Mouse (Mus musculus): ENCODE measurements around the gene Npdc1. TPM values are rescaled to one million over a fixed set of nuclear protein-coding genes. Genes with fewer than 3 reads are reported as not detected.

Npdc1 gene
- polyA plus RNA-seq, 1 experiment, result 79.9 TPM

DNA sequence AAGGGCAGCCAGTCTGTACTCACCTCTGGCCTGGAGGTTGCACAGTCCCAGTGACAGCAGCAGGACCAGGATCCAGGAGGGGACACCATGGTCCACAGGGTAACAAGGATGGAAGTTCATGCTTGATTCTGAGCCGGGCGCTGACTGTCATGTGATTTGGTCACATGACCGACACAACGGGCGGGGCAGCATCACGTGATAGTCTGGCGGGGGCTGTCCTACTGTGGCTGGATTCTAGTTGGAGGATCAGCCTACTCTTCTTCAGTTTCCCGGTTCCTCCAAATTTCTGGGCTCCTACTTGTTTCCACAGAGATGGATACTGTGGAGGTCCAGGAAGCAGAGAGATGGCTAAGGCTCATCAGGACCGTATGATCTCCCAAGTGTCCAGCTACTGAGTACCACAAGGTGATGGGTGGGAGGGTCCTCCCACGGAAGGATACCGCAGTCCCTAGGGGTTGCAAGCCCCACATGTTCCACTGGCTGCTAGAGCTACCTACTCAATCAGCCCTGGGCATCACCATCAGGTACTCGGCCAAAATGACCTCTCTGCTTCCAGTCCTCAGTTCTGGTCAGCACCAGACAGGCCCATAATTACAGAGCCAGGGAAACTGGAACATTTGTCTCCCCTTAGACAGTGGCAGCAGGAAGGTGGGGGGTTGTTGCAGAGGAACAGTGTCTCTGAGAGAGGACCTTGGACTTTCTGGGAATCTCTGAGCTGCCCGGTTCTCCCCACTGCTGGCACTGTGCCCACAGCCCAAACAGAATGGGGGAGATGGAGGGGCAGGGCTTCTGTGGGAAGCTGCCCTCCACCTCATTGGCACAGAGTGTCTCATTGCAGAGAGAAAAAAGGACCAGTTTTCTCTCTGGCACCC lies 42.7 kb upstream of the Npdc1 start, which contains the start of gene Dpp7:
Gene Dpp7, minus strand, starts transcription at position 152 of the 872 bp plus-strand sequence.
- H3K79me2 ChIP-seq (ENCODE audit: control insufficient read depth, insufficient read depth), result peaks cover 20% of the 10 kb centered on the region
- TF ChIP-seq MYOG (IDR thresholded peaks at IDR 0.05; ENCODE audit: control insufficient read depth, extremely low read depth, insufficient read length) (no peak), CEBPB (IDR thresholded peaks at IDR 0.05; ENCODE audit: low read depth) (no peak), CTCF (IDR thresholded peaks at IDR 0.05; ENCODE audit: control insufficient read depth, insufficient read depth, insufficient read length) (no peak), MYOD1 (IDR thresholded peaks at IDR 0.05; ENCODE audit: control insufficient read depth, insufficient read length, low read depth) (no peak), MAX (IDR thresholded peaks at IDR 0.05) (peak; percentile 69), FOSL1 (IDR thresholded peaks at IDR 0.05; ENCODE audit: insufficient read depth, low read length, poor library complexity, severe bottlenecking) (no peak), USF1 (IDR thresholded peaks at IDR 0.05; ENCODE audit: low read depth) (peak; percentile 100)
- peaks cover 2% of the 10 kb centered on the region for H3K79me3 ChIP-seq (ENCODE audit: low read depth)
- H3K4me3 ChIP-seq (ENCODE audit: insufficient read depth, poor library complexity, severe bottlenecking), result peak within 1 kb of the TSS; percentile 44
- H3ac ChIP-seq (ENCODE audit: control insufficient read depth, insufficient read length, low read depth), result peak within 1 kb of the TSS; percentile 82
- H3K27me3 ChIP-seq (ENCODE audit: control insufficient read depth, insufficient read depth, insufficient read length), result no peaks in the 10 kb centered on the region
- H3K36me3 ChIP-seq (ENCODE audit: control insufficient read depth, insufficient read depth), result peaks cover 49% of the 10 kb centered on the region

DNA sequence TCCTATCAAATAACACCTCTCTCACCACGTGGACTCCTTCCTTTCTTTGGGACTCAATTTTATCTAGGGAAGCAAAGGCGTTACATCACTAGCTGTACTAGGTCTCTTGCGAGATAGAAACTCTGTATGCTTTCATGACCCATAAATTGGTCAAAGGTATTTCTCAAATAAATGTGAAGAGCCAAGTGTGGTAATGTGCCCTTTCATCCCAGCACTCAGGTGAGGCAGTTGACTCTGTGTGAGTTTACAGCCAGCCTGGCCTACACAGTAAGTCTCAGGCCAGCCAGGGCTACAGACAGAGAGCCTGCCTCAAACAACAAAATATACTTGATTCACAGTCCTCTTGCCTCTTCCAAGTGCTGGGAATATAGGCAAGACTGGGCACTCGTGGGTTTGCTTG lies 39.3 kb upstream of the Npdc1 start:
- Histone ChIP-seq H3K27me3 (ENCODE audit: control insufficient read depth, insufficient read depth, insufficient read length) (no peaks in the 10 kb centered on the region), H3K4me3 (ENCODE audit: insufficient read depth, poor library complexity, severe bottlenecking) (no peak overlapping the region)

DNA sequence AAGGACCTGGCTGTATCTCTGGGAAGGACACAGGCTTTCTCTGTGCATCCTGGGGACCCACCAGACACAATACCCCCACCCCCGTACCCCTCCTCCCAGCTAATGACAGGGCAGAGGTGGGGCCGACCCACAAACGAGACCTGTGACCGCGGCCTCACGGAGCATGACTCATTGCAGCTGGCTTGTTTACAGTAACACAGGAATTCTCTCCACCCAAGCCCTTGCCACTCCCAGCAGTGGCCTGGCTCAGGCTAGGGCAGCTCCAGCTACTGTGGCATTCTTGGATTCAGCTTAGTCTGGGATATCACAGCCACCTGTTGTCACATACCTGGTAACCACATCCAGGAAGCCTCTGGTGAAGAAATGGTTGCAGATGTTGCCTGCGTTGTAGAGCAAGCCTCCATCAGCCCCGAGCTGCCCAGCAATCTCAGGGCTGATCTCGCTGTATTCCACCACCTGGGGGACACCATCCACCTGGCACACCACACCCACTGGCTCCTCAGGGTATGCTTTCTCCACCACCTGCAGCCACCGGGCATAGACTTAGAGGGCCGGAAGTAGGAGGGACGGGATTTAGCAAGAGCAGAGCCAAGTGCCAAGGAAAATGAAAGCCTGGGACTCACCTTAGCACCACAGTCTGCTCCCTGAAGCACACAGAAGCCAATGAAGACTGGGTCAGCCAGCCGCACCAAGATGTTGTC lies 35.5 kb upstream of the Npdc1 start:
- H3K4me3 ChIP-seq (ENCODE audit: insufficient read depth, poor library complexity, severe bottlenecking), result no peak overlapping the region
- peaks cover 16% of the 10 kb centered on the region for H3K79me2 ChIP-seq (ENCODE audit: control insufficient read depth, insufficient read depth)
- H3ac ChIP-seq (ENCODE audit: control insufficient read depth, insufficient read length, low read depth), result no peak overlapping the region
- TF ChIP-seq FOSL1 (IDR thresholded peaks at IDR 0.05; ENCODE audit: insufficient read depth, low read length, poor library complexity, severe bottlenecking) (no peak), MYOD1 (IDR thresholded peaks at IDR 0.05; ENCODE audit: control insufficient read depth, insufficient read length, low read depth) (peak; percentile 46), MAX (IDR thresholded peaks at IDR 0.05) (no peak), MYOG (IDR thresholded peaks at IDR 0.05; ENCODE audit: control insufficient read depth, extremely low read depth, insufficient read length) (no peak), CEBPB (IDR thresholded peaks at IDR 0.05; ENCODE audit: low read depth) (no peak), CTCF (IDR thresholded peaks at IDR 0.05; ENCODE audit: control insufficient read depth, insufficient read depth, insufficient read length) (no peak), USF1 (IDR thresholded peaks at IDR 0.05; ENCODE audit: low read depth) (no peak)
- peaks cover 39% of the 10 kb centered on the region for H3K36me3 ChIP-seq (ENCODE audit: control insufficient read depth, insufficient read depth)
- H3K27me3 ChIP-seq (ENCODE audit: control insufficient read depth, insufficient read depth, insufficient read length), result no peaks in the 10 kb centered on the region
- no peaks in the 10 kb centered on the region for H3K79me3 ChIP-seq (ENCODE audit: low read depth)

More for the DNA sequence above, 39.3 kb upstream of the Npdc1 start:
- no peak for TF ChIP-seq USF1 (IDR thresholded peaks at IDR 0.05; ENCODE audit: low read depth)
- TF ChIP-seq MYOG (IDR thresholded peaks at IDR 0.05; ENCODE audit: control insufficient read depth, extremely low read depth, insufficient read length), result no peak
- no peak for TF ChIP-seq CTCF (IDR thresholded peaks at IDR 0.05; ENCODE audit: control insufficient read depth, insufficient read depth, insufficient read length)
- no peak for TF ChIP-seq FOSL1 (IDR thresholded peaks at IDR 0.05; ENCODE audit: insufficient read depth, low read length, poor library complexity, severe bottlenecking)
- TF ChIP-seq MAX (IDR thresholded peaks at IDR 0.05), result no peak
- TF ChIP-seq CEBPB (IDR thresholded peaks at IDR 0.05; ENCODE audit: low read depth), result no peak
- no peak for TF ChIP-seq MYOD1 (IDR thresholded peaks at IDR 0.05; ENCODE audit: control insufficient read depth, insufficient read length, low read depth)
- Histone ChIP-seq H3K36me3 (ENCODE audit: control insufficient read depth, insufficient read depth) (peaks cover 39% of the 10 kb centered on the region), H3K79me2 (ENCODE audit: control insufficient read depth, insufficient read depth) (peaks cover 25% of the 10 kb centered on the region), H3ac (ENCODE audit: control insufficient read depth, insufficient read length, low read depth) (no peak overlapping the region), H3K79me3 (ENCODE audit: low read depth) (peaks cover under 1% of the 10 kb centered on the region)

DNA sequence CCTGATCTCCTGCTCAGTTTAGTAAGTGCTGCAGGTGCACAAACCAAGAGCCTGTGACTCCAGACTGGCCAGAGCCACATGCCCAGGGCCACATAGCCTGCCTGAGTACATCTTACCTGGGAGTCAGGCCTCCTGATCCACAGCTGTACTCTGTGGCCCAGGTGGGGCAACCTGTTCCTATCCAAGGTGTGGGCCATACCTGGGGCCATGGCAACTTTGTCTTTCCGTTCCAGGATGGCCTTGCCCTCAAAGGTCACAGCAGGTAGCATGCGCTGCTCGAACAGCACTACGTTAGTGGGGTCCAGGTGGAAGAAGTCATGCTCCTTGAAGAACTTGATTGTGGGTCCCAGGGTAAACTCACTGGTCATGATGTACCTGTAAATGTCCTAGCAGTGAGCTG lies 34.8 kb upstream of the Npdc1 start:
- H3K4me3 ChIP-seq (ENCODE audit: insufficient read depth, poor library complexity, severe bottlenecking), result peak overlapping the region; percentile 65
- H3K27me3 ChIP-seq (ENCODE audit: control insufficient read depth, insufficient read depth, insufficient read length), result no peaks in the 10 kb centered on the region
- TF ChIP-seq FOSL1 (IDR thresholded peaks at IDR 0.05; ENCODE audit: insufficient read depth, low read length, poor library complexity, severe bottlenecking), result no peak
- no peak for TF ChIP-seq CEBPB (IDR thresholded peaks at IDR 0.05; ENCODE audit: low read depth)
- TF ChIP-seq MYOD1 (IDR thresholded peaks at IDR 0.05; ENCODE audit: control insufficient read depth, insufficient read length, low read depth), result no peak
- no peak for TF ChIP-seq USF1 (IDR thresholded peaks at IDR 0.05; ENCODE audit: low read depth)
- TF ChIP-seq CTCF (IDR thresholded peaks at IDR 0.05; ENCODE audit: control insufficient read depth, insufficient read depth, insufficient read length), result no peak
- no peak for TF ChIP-seq MYOG (IDR thresholded peaks at IDR 0.05; ENCODE audit: control insufficient read depth, extremely low read depth, insufficient read length)
- TF ChIP-seq MAX (IDR thresholded peaks at IDR 0.05), result no peak
- H3K79me2 ChIP-seq (ENCODE audit: control insufficient read depth, insufficient read depth), result peaks cover 16% of the 10 kb centered on the region
- peaks cover 39% of the 10 kb centered on the region for H3K36me3 ChIP-seq (ENCODE audit: control insufficient read depth, insufficient read depth)
- no peaks in the 10 kb centered on the region for H3K79me3 ChIP-seq (ENCODE audit: low read depth)
- no peak overlapping the region for H3ac ChIP-seq (ENCODE audit: control insufficient read depth, insufficient read length, low read depth)

DNA sequence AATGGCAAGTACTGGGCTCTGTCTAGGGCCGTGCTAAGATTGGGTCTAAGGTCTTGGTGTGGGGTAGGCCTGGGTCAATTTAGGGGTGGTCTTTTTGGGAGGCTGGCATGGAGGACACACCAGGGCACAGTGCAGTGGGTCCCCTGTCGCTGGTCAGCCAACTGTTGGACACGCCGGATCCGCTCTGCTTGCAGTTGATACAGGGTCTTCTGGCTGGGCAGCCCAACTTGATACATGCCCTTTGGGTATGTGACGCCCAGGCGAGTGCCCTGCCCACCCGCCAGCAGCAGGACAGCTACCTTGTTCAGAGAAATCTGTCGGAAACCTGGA lies 34.4 kb upstream of the Npdc1 start:
- Histone ChIP-seq H3K4me3 (ENCODE audit: insufficient read depth, poor library complexity, severe bottlenecking) (peak overlapping the region; percentile 65), H3K79me3 (ENCODE audit: low read depth) (no peaks in the 10 kb centered on the region), H3K36me3 (ENCODE audit: control insufficient read depth, insufficient read depth) (peaks cover 35% of the 10 kb centered on the region), H3K27me3 (ENCODE audit: control insufficient read depth, insufficient read depth, insufficient read length) (no peaks in the 10 kb centered on the region), H3ac (ENCODE audit: control insufficient read depth, insufficient read length, low read depth) (peak overlapping the region; percentile 87), H3K79me2 (ENCODE audit: control insufficient read depth, insufficient read depth) (peaks cover 16% of the 10 kb centered on the region)
- TF ChIP-seq FOSL1 (IDR thresholded peaks at IDR 0.05; ENCODE audit: insufficient read depth, low read length, poor library complexity, severe bottlenecking), result no peak
- TF ChIP-seq USF1 (IDR thresholded peaks at IDR 0.05; ENCODE audit: low read depth), result no peak
- TF ChIP-seq MYOD1 (IDR thresholded peaks at IDR 0.05; ENCODE audit: control insufficient read depth, insufficient read length, low read depth), result no peak
- TF ChIP-seq MAX (IDR thresholded peaks at IDR 0.05), result no peak
- no peak for TF ChIP-seq MYOG (IDR thresholded peaks at IDR 0.05; ENCODE audit: control insufficient read depth, extremely low read depth, insufficient read length)
- TF ChIP-seq CEBPB (IDR thresholded peaks at IDR 0.05; ENCODE audit: low read depth), result no peak

Measured in C2C12 (cell line).